9 mouse cellular contexts compared by ENCODE assay signal in the genomic region with DNA sequence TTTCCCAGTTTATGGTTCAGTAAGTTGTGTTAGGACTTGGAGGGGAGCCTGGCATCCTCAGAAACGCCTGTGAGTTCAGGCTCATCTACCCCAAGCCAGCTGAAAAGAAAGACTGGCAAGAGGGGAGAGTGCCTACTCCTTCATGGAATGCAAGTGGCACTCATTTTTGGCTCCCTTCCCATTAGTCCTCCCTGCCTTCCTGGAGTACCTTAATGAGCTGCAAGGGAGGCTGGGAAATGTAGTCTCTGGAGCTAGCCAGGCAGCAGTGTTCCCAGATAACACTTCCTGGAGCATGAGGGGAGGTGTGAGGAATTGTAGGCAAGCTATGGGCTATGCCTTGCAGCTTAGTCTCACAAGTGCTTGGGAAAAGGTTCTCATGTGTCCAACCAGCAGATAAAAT.
DNase-seq lines count a peak whose midpoint lies in the region; ATAC-seq and TF ChIP-seq lines count a peak whose summit lies in the region.
"Had no signal": no experiment of that assay in that cellular context is flagged by ENCODE, and none has a peak within 500 bp of the region (broad histone marks: within the 10 kb centered on the region; RNA-seq: fewer than 3 reads in every experiment).

No protein-coding gene starts in this region.

- no peak overlapping the region for H3K9ac ChIP-seq in kidney, embryonic 16.5 days (replicated peaks; ENCODE audit: low read length)
- H3K9ac ChIP-seq in forebrain, embryonic 16.5 days (replicated peaks; ENCODE audit: low read depth, low read length), result no peak overlapping the region
- H3K9ac ChIP-seq: embryonic facial prominence, embryonic 15.5 days had no signal

- no peak for ATAC-seq in kidney, embryonic 16.5 days (ENCODE audit: low FRiP score, low TSS enrichment)
- ATAC-seq in forebrain, embryonic 16.5 days, result peak; percentile 89

- H3K4me1 ChIP-seq in kidney, embryonic 16.5 days (ENCODE audit: insufficient read depth, low read length), result no peaks in the 10 kb centered on the region
- H3K4me1 ChIP-seq in forebrain, embryonic 16.5 days (replicated peaks; ENCODE audit: control insufficient read depth, insufficient read depth, low read length), result peaks cover 8% of the 10 kb centered on the region
- H3K4me1 ChIP-seq: embryonic facial prominence, embryonic 15.5 days had no signal

- no peaks in the 10 kb centered on the region for H3K27me3 ChIP-seq in kidney, embryonic 16.5 days (ENCODE audit: insufficient read depth, low read length)
- H3K27me3 ChIP-seq in forebrain, embryonic 16.5 days (replicated peaks; ENCODE audit: control insufficient read depth, insufficient read depth, low read length), result no peaks in the 10 kb centered on the region
- H3K27me3 ChIP-seq: embryonic facial prominence, embryonic 15.5 days had no signal

- no peak for TF ChIP-seq CTCF in layer of hippocampus, adult 2 months (conservative IDR thresholded peaks at IDR 0.05)

- no peaks in the 10 kb centered on the region for H3K9me3 ChIP-seq in kidney, embryonic 16.5 days (ENCODE audit: low read length)
- H3K9me3 ChIP-seq in forebrain, embryonic 16.5 days (ENCODE audit: control insufficient read depth, low read length), result no peaks in the 10 kb centered on the region
- H3K9me3 ChIP-seq: embryonic facial prominence, embryonic 15.5 days had no signal

- no peak overlapping the region for H3K4me2 ChIP-seq in kidney, embryonic 16.5 days (replicated peaks; ENCODE audit: low read depth, low read length)
- H3K4me2 ChIP-seq in forebrain, embryonic 16.5 days (ENCODE audit: low read length), result no peak overlapping the region
- H3K4me2 ChIP-seq: embryonic facial prominence, embryonic 15.5 days had no signal

- no peak overlapping the region for H3K4me3 ChIP-seq in kidney, embryonic 16.5 days (ENCODE audit: low read length)
- no peak overlapping the region for H3K4me3 ChIP-seq in forebrain, embryonic 16.5 days (replicated peaks; ENCODE audit: low read length)
- no peak overlapping the region for H3K4me3 ChIP-seq in layer of hippocampus, adult 2 months
- H3K4me3 ChIP-seq: embryonic facial prominence, embryonic 15.5 days had no signal

- DNase-seq in kidney, adult 9 months, result peak; percentile 35
- peak; percentile 30 for DNase-seq in R1 (ENCODE audit: low read depth, low spot score)
- peak; percentile 85 for DNase-seq in lung, postnatal 25 days (ENCODE audit: low spot score)
- no peak for DNase-seq in layer of hippocampus, adult 2 months (ENCODE audit: low spot score in 2 of 2)
- no peak for DNase-seq in adrenal gland, postnatal 14 days

- H3K27ac ChIP-seq in kidney, embryonic 16.5 days (ENCODE audit: low read length), result no peak overlapping the region
- peak overlapping the region; percentile 56 for H3K27ac ChIP-seq in forebrain, embryonic 16.5 days (ENCODE audit: low read length)
- H3K27ac ChIP-seq in layer of hippocampus, adult 2 months, result no peak overlapping the region
- H3K27ac ChIP-seq: embryonic facial prominence, embryonic 15.5 days; macrophage had no signal

- 38% methylated on average over 1 of the region's 1 CpGs for WGBS in kidney, embryonic 16.5 days
- 15% methylated on average over 1 of the region's 1 CpGs for WGBS in forebrain, embryonic 16.5 days

- no peaks in the 10 kb centered on the region for H3K36me3 ChIP-seq in kidney, embryonic 16.5 days (ENCODE audit: insufficient read depth, low read length)
- no peaks in the 10 kb centered on the region for H3K36me3 ChIP-seq in forebrain, embryonic 16.5 days (ENCODE audit: control insufficient read depth, insufficient read depth)
- H3K36me3 ChIP-seq: embryonic facial prominence, embryonic 15.5 days had no signal

Comparison
In these comparisons a context has a peak if more than half of its experiments do, and no peak if none do; other contexts are left out.
1. DNase-seq: peak in kidney, adult 9 months (single experiment), R1 (single experiment) and lung, postnatal 25 days (single experiment); none in layer of hippocampus, adult 2 months (0 of 2) and adrenal gland, postnatal 14 days (single experiment).